Mouse (Mus musculus): Measurements from ENCODE around the gene Gm28845. TPM values are rescaled to one million over a fixed set of nuclear protein-coding genes. Genes with fewer than 3 reads are reported as not detected.

Gm28845 gene
- polyA plus RNA-seq, 1 experiment = not detected

GRCm38 (mm10) chr1:65103273-65103672 is 16.1 kb downstream of the Gm28845 start, which contains the start of gene Cryga:
Gene Cryga (minus strand): TSS chr1:65103373.
- TF ChIP-seq POLR2A (IDR thresholded peaks at IDR 0.05; ENCODE audit: insufficient read depth, low read length) (no peak), EP300 (IDR thresholded peaks at IDR 0.05; ENCODE audit: insufficient read depth, low read depth, low read length) (no peak)
- no peaks in the 10 kb centered on the region for H3K27me3 ChIP-seq (ENCODE audit: control insufficient read depth, insufficient read depth, low read length, poor library complexity, severe bottlenecking)
- H3K9me3 ChIP-seq (replicated peaks; ENCODE audit: control insufficient read depth, insufficient read depth, low read length, poor library complexity, severe bottlenecking) = no peaks in the 10 kb centered on the region
- no peak within 1 kb of the TSS for H3K27ac ChIP-seq (ENCODE audit: insufficient read depth, low read length)
- H3K36me3 ChIP-seq (ENCODE audit: control insufficient read depth, insufficient read depth, low read length, poor library complexity, severe bottlenecking) = no peaks in the 10 kb centered on the region
- H3K4me1 ChIP-seq (ENCODE audit: control insufficient read depth, insufficient read depth, low read length) = peaks cover 2% of the 10 kb centered on the region
- H3K9ac ChIP-seq (ENCODE audit: low read depth, poor library complexity, severe bottlenecking) = no peak within 1 kb of the TSS
- H3K4me3 ChIP-seq (ENCODE audit: low read depth, low read length) = peak within 1 kb of the TSS; percentile 46; the same call in 1 of the 2 replicates

GRCm38 (mm10) chr1:65096953-65097352 is 22.4 kb downstream of the Gm28845 start:
- Histone ChIP-seq H3K4me1 (ENCODE audit: control insufficient read depth, insufficient read depth, low read length) (no peaks in the 10 kb centered on the region), H3K27me3 (ENCODE audit: control insufficient read depth, insufficient read depth, low read length, poor library complexity, severe bottlenecking) (no peaks in the 10 kb centered on the region), H3K36me3 (ENCODE audit: control insufficient read depth, insufficient read depth, low read length, poor library complexity, severe bottlenecking) (no peaks in the 10 kb centered on the region), H3K9me3 (replicated peaks; ENCODE audit: control insufficient read depth, insufficient read depth, low read length, poor library complexity, severe bottlenecking) (no peaks in the 10 kb centered on the region), H3K27ac (ENCODE audit: insufficient read depth, low read length) (no peak overlapping the region), H3K4me3 (ENCODE audit: low read depth, low read length) (no peak overlapping the region), H3K9ac (ENCODE audit: low read depth, poor library complexity, severe bottlenecking) (no peak overlapping the region)
- TF ChIP-seq POLR2A (IDR thresholded peaks at IDR 0.05; ENCODE audit: insufficient read depth, low read length) (no peak), CTCF (IDR thresholded peaks at IDR 0.05; ENCODE audit: low read depth, low read length) (no peak), EP300 (IDR thresholded peaks at IDR 0.05; ENCODE audit: insufficient read depth, low read depth, low read length) (no peak)

GRCm38 (mm10) chr1:65091566-65091965 is 27.8 kb downstream of the Gm28845 start:
- H3K9me3 ChIP-seq (replicated peaks; ENCODE audit: control insufficient read depth, insufficient read depth, low read length, poor library complexity, severe bottlenecking) = no peaks in the 10 kb centered on the region

GRCm38 (mm10) chr1:65090370-65090769 is 29.0 kb downstream of the Gm28845 start:
- no peak overlapping the region for H3K27ac ChIP-seq (ENCODE audit: insufficient read depth, low read length)
- H3K27me3 ChIP-seq (ENCODE audit: control insufficient read depth, insufficient read depth, low read length, poor library complexity, severe bottlenecking) = no peaks in the 10 kb centered on the region
- TF ChIP-seq CTCF (IDR thresholded peaks at IDR 0.05; ENCODE audit: low read depth, low read length) (no peak), EP300 (IDR thresholded peaks at IDR 0.05; ENCODE audit: insufficient read depth, low read depth, low read length) (no peak), POLR2A (IDR thresholded peaks at IDR 0.05; ENCODE audit: insufficient read depth, low read length) (no peak)
- H3K9ac ChIP-seq (ENCODE audit: low read depth, poor library complexity, severe bottlenecking) = no peak overlapping the region
- no peaks in the 10 kb centered on the region for H3K36me3 ChIP-seq (ENCODE audit: control insufficient read depth, insufficient read depth, low read length, poor library complexity, severe bottlenecking)
- H3K4me3 ChIP-seq (ENCODE audit: low read depth, low read length) = no peak overlapping the region
- H3K9me3 ChIP-seq (replicated peaks; ENCODE audit: control insufficient read depth, insufficient read depth, low read length, poor library complexity, severe bottlenecking) = no peaks in the 10 kb centered on the region
- no peaks in the 10 kb centered on the region for H3K4me1 ChIP-seq (ENCODE audit: control insufficient read depth, insufficient read depth, low read length)

More at GRCm38 (mm10) chr1:65091566-65091965, 27.8 kb downstream of the Gm28845 start:
- Histone ChIP-seq H3K4me3 (ENCODE audit: low read depth, low read length) (no peak overlapping the region), H3K36me3 (ENCODE audit: control insufficient read depth, insufficient read depth, low read length, poor library complexity, severe bottlenecking) (no peaks in the 10 kb centered on the region), H3K27me3 (ENCODE audit: control insufficient read depth, insufficient read depth, low read length, poor library complexity, severe bottlenecking) (no peaks in the 10 kb centered on the region), H3K9ac (ENCODE audit: low read depth, poor library complexity, severe bottlenecking) (no peak overlapping the region), H3K27ac (ENCODE audit: insufficient read depth, low read length) (no peak overlapping the region), H3K4me1 (ENCODE audit: control insufficient read depth, insufficient read depth, low read length) (no peaks in the 10 kb centered on the region)
- TF ChIP-seq POLR2A (IDR thresholded peaks at IDR 0.05; ENCODE audit: insufficient read depth, low read length) (no peak), CTCF (IDR thresholded peaks at IDR 0.05; ENCODE audit: low read depth, low read length) (no peak), EP300 (IDR thresholded peaks at IDR 0.05; ENCODE audit: insufficient read depth, low read depth, low read length) (no peak)

GRCm38 (mm10) chr1:65088567-65089356 is 30.6 kb downstream of the Gm28845 start:
- no peak overlapping the region for H3K4me3 ChIP-seq (ENCODE audit: low read depth, low read length)
- TF ChIP-seq POLR2A (IDR thresholded peaks at IDR 0.05; ENCODE audit: insufficient read depth, low read length) (no peak), EP300 (IDR thresholded peaks at IDR 0.05; ENCODE audit: insufficient read depth, low read depth, low read length) (no peak), CTCF (IDR thresholded peaks at IDR 0.05; ENCODE audit: low read depth, low read length) (no peak)
- H3K9ac ChIP-seq (ENCODE audit: low read depth, poor library complexity, severe bottlenecking) = no peak overlapping the region

GRCm38 (mm10) chr1:65082188-65082587 is 37.2 kb downstream of the Gm28845 start, which contains the start of gene Crygb:
Gene Crygb (minus strand): TSS chr1:65082288.
- TF ChIP-seq EP300 (IDR thresholded peaks at IDR 0.05; ENCODE audit: insufficient read depth, low read depth, low read length) (no peak), POLR2A (IDR thresholded peaks at IDR 0.05; ENCODE audit: insufficient read depth, low read length) (no peak), CTCF (IDR thresholded peaks at IDR 0.05; ENCODE audit: low read depth, low read length) (no peak)
- peak within 1 kb of the TSS; percentile 58; the same call in 1 of the 2 replicates for H3K9ac ChIP-seq (ENCODE audit: low read depth, poor library complexity, severe bottlenecking)
- peaks cover 1% of the 10 kb centered on the region for H3K4me1 ChIP-seq (ENCODE audit: control insufficient read depth, insufficient read depth, low read length)
- H3K27me3 ChIP-seq (ENCODE audit: control insufficient read depth, insufficient read depth, low read length, poor library complexity, severe bottlenecking) = no peaks in the 10 kb centered on the region; the same call in 1 of the 2 replicates
- no peak within 1 kb of the TSS for H3K4me3 ChIP-seq (ENCODE audit: low read depth, low read length)
- H3K27ac ChIP-seq (ENCODE audit: insufficient read depth, low read length) = no peak within 1 kb of the TSS
- H3K9me3 ChIP-seq (replicated peaks; ENCODE audit: control insufficient read depth, insufficient read depth, low read length, poor library complexity, severe bottlenecking) = no peaks in the 10 kb centered on the region
- H3K36me3 ChIP-seq (ENCODE audit: control insufficient read depth, insufficient read depth, low read length, poor library complexity, severe bottlenecking) = no peaks in the 10 kb centered on the region

More at GRCm38 (mm10) chr1:65088567-65089356, 30.6 kb downstream of the Gm28845 start:
- H3K4me1 ChIP-seq (ENCODE audit: control insufficient read depth, insufficient read depth, low read length) = no peaks in the 10 kb centered on the region
- H3K27ac ChIP-seq (ENCODE audit: insufficient read depth, low read length) = no peak overlapping the region
- no peaks in the 10 kb centered on the region for H3K27me3 ChIP-seq (ENCODE audit: control insufficient read depth, insufficient read depth, low read length, poor library complexity, severe bottlenecking)
- no peaks in the 10 kb centered on the region for H3K9me3 ChIP-seq (replicated peaks; ENCODE audit: control insufficient read depth, insufficient read depth, low read length, poor library complexity, severe bottlenecking)
- no peaks in the 10 kb centered on the region for H3K36me3 ChIP-seq (ENCODE audit: control insufficient read depth, insufficient read depth, low read length, poor library complexity, severe bottlenecking)
